Mouse (Mus musculus): Measurements from ENCODE around the gene Tmem131l.

DNA sequence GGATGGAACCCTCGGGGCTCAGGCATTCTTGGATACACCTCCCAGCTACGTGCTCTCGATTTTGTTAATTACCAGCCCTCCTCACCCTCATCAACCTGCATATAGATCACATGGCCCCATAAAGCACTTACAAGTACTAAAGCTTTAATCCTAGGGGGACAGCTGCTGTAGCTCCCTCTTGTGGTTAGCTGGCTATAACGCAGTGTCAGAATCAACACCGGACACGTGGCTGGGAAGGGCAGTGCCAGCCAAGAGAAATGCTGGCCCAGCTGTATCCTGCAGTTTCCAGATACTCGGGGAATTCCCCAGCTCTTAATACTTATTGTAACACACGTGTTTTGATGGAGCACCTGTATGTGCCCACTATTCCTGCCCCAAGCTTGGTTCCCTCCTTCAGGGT, 140.4 kb downstream of the Tmem131l start:
- TF ChIP-seq CTCF (IDR thresholded peaks at IDR 0.05 in 2 of 3, conservative IDR thresholded peaks at IDR 0.05 in 1 of 3; ENCODE audit: control insufficient read depth in 1 of 3, insufficient read depth in 1 of 3, low read depth in 2 of 3, low read length in 3 of 3, poor library complexity in 1 of 3, severe bottlenecking in 1 of 3) (peak; percentile 63 to 71 (median 64)), POLR2A (IDR thresholded peaks at IDR 0.05; ENCODE audit: control insufficient read depth in 1 of 2, insufficient read depth in 1 of 2, low read depth in 1 of 2, low read length in 2 of 2, poor library complexity in 1 of 2) (no peak), ZKSCAN1 (IDR thresholded peaks at IDR 0.05; ENCODE audit: low read depth, low read length) (no peak), ZC3H11A (IDR thresholded peaks at IDR 0.05; ENCODE audit: low read depth, low read length) (no peak), POLR2AphosphoS2 (IDR thresholded peaks at IDR 0.05; ENCODE audit: low read length) (no peak)

Measured in MEL (cell line).